Mouse (Mus musculus) G1E (cell line): ENCODE data around the gene Rnf144a.

Experiments
- CTCF ChIP-seq: IDR thresholded peaks from 2 replicates; pipeline ENCODE4 v1.5.1; 2012; ENCODE audit warnings: low read depth, low read length, inconsistent platforms, mixed read lengths
- GATA1 ChIP-seq: IDR thresholded peaks from 2 replicates; pipeline ENCODE4 v1.6.1; 2012; ENCODE audit warnings: borderline replicate concordance, low read length, inconsistent platforms, mixed read lengths
- GATA2 ChIP-seq: IDR thresholded peaks from 2 replicates; pipeline ENCODE4 v1.6.1; 2012; ENCODE audit warnings: low read depth, low read length, inconsistent platforms, borderline replicate concordance
- POLR2AphosphoS5 ChIP-seq: IDR thresholded peaks from 2 replicates; pipeline ENCODE4 v1.6.1; 2012; ENCODE audit warnings: low read depth, low read length, inconsistent platforms; ENCODE audit not compliant: insufficient replicate concordance

DNA sequence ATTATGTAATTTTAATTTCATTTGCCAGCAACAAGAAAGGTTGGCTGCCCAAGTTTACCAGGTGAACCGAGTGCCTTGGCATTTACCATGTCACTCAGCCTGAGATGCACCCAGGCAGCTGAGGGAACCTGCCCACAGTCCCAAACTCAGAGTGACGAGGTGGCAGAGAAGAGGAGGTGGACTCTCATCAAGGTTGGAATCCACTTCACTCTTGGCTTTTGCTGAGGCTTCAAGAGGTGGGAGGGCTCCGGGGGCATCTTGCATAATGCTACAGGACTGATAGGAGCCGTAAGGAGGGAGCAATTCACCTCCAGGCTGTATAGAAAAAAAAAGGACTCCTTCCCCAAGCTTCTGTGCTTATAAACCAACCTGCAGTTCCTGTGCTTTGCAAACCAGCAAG lies 48.7 kb downstream of the Rnf144a start:
- TF ChIP-seq GATA1 (no peak), CTCF (no peak), POLR2AphosphoS5 (no peak), GATA2 (no peak)
